Mouse (Mus musculus): ENCODE measurements around the gene Sh3d19. TPM values are rescaled to one million over a fixed set of nuclear protein-coding genes. Genes with fewer than 3 reads are reported as not detected.
A peak's percentile ranks its signal among the peaks of the same experiment; 100 is the strongest.

Gene Sh3d19
- polyA plus RNA-seq, 1 experiment from 2014 or later = 11.3 TPM

DNA sequence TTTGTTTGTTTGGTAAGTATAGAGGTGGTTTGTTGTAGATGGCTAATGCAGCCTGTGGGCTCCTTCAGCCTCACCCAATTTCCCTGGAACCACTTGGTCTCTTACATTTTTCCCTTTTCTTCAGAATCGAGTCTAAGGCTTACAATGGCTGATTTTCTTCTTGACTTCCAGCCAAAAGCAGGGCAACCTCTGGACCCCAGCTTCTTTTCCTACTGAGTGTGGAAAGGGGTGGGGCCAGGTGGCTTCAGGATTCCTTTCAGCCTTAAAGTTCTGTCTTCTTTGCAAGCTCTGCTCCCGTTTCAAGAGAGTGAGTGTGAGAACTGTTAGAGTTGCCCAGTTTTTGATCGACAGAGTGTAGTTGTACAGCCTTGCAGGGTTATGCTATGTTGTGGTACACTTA is 40.9 kb downstream of the Sh3d19 start:
- Histone ChIP-seq H3K36me3 (ENCODE audit: control insufficient read depth, insufficient read depth) (0 out of 2 replicates have a peak, but pooled peaks cover 4% of the 10 kb centered on the region), H3K27ac (ENCODE audit: low read length) (no peak overlapping the region), H3K4me3 (ENCODE audit: low read length) (no peak overlapping the region), H3K9ac (ENCODE audit: low read length) (no peak overlapping the region), H3K27me3 (ENCODE audit: control insufficient read depth, insufficient read depth, low read length) (peaks cover 6% of the 10 kb centered on the region; the same call in 1 of the 2 replicates), H3K9me3 (replicated peaks; ENCODE audit: control insufficient read depth, low read length) (no peaks in the 10 kb centered on the region; the same call in 1 of the 2 replicates), H3K4me2 (ENCODE audit: low read depth, low read length) (no peak overlapping the region), H3K4me1 (ENCODE audit: control insufficient read depth, insufficient read depth, low read length) (0 out of 2 replicates have a peak, but pooled peaks cover 2% of the 10 kb centered on the region)
- WGBS = 54% methylated on average over 3 of the region's 3 CpGs
- no peak for ATAC-seq (replicated peaks; ENCODE audit: extremely low read depth, insufficient read depth, low FRiP score)

DNA sequence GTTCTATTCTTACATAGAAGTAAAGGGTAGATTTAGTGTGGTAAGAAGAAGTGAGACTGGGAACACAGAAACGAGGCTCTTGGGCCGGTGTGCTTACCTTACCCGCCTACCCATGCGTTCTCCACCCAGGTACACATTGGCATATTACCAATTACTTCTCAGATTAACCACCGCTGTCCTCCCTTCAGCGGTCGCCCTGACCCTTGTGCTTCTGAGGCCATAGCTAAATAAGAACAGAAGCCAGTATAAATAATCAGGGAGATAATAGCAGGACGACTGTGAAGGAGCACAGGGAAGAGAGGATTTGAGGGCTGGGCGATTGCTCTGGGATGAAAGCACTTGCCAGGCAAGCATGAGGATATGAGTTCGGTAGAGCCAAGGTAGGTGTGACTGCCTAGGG is 42.9 kb downstream of the Sh3d19 start:
- no peak overlapping the region for H3K4me3 ChIP-seq (ENCODE audit: low read length)
- H3K27me3 ChIP-seq (ENCODE audit: control insufficient read depth, insufficient read depth, low read length) = peaks cover 6% of the 10 kb centered on the region; the same call in 1 of the 2 replicates
- no peaks in the 10 kb centered on the region for H3K36me3 ChIP-seq (ENCODE audit: control insufficient read depth, insufficient read depth)
- WGBS = 67% methylated on average over 10 of the region's 10 CpGs
- H3K9me3 ChIP-seq (replicated peaks; ENCODE audit: control insufficient read depth, low read length) = no peaks in the 10 kb centered on the region
- H3K27ac ChIP-seq (ENCODE audit: low read length) = no peak overlapping the region
- no peak overlapping the region for H3K9ac ChIP-seq (ENCODE audit: low read length)
- no peak overlapping the region for H3K4me2 ChIP-seq (ENCODE audit: low read depth, low read length)
- ATAC-seq (replicated peaks; ENCODE audit: extremely low read depth, insufficient read depth, low FRiP score) = no peak
- H3K4me1 ChIP-seq (ENCODE audit: control insufficient read depth, insufficient read depth, low read length) = peaks cover 7% of the 10 kb centered on the region; the same call in 1 of the 2 replicates

DNA sequence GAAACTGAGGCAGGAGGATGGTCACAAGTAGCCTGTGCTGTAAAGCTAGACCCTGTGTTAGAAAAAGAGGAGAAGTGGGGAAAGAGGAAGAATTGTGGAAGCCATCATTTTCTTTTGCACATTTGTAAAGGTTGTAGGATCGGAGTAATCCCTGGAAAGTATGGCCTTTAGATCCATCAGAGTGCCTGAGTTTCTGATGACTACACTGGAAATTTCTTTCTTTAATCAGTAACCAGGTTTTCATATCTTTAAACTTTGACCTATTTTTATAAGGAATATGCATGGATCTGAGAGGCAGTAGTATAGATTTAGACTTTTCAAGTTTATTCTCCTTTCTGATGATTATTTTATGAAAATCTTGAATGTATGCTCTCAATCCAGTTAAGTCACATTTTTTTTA is 46.1 kb downstream of the Sh3d19 start:
- ATAC-seq (replicated peaks; ENCODE audit: extremely low read depth, insufficient read depth, low FRiP score) = no peak
- no peak overlapping the region for H3K27ac ChIP-seq (ENCODE audit: low read length)
- 92% methylated on average over 1 of the region's 1 CpGs for WGBS

DNA sequence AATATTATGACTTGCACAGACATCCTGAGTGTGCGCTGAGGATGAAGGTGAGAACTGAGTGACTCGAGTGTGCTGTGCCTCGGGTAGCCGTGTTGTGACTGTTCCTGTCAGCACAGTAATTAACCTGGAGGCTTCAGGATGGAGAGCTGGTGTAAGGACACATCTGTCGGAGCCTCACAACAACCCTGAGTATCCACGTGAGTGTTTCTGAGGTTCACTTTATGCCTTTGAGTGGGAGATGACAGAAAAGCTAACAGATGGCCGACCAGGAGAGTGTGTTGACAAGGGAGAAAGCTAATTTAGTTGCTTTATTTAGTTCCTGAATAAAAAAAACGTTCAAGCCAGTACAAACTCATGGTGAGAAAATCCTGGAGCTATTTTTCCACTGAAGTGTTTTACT is 46.6 kb downstream of the Sh3d19 start:
- ATAC-seq (replicated peaks; ENCODE audit: extremely low read depth, insufficient read depth, low FRiP score) = peak; percentile 89
- no peaks in the 10 kb centered on the region for H3K9me3 ChIP-seq (replicated peaks; ENCODE audit: control insufficient read depth, low read length)
- H3K27me3 ChIP-seq (ENCODE audit: control insufficient read depth, insufficient read depth, low read length) = peaks cover 10% of the 10 kb centered on the region
- H3K36me3 ChIP-seq (ENCODE audit: control insufficient read depth, insufficient read depth) = no peaks in the 10 kb centered on the region
- no peak overlapping the region for H3K4me2 ChIP-seq (ENCODE audit: low read depth, low read length)
- H3K27ac ChIP-seq (ENCODE audit: low read length) = no peak overlapping the region
- 24% methylated on average over 8 of the region's 8 CpGs for WGBS
- H3K9ac ChIP-seq (ENCODE audit: low read length) = no peak overlapping the region
- H3K4me3 ChIP-seq (ENCODE audit: low read length) = no peak overlapping the region
- peaks cover 5% of the 10 kb centered on the region; the same call in 1 of the 2 replicates for H3K4me1 ChIP-seq (ENCODE audit: control insufficient read depth, insufficient read depth, low read length)

More for the DNA sequence above, 46.1 kb downstream of the Sh3d19 start:
- H3K4me3 ChIP-seq (ENCODE audit: low read length) = no peak overlapping the region
- no peak overlapping the region for H3K4me2 ChIP-seq (ENCODE audit: low read depth, low read length)
- H3K27me3 ChIP-seq (ENCODE audit: control insufficient read depth, insufficient read depth, low read length) = peaks cover 10% of the 10 kb centered on the region
- no peak overlapping the region for H3K9ac ChIP-seq (ENCODE audit: low read length)
- H3K9me3 ChIP-seq (replicated peaks; ENCODE audit: control insufficient read depth, low read length) = no peaks in the 10 kb centered on the region
- H3K4me1 ChIP-seq (ENCODE audit: control insufficient read depth, insufficient read depth, low read length) = peaks cover 5% of the 10 kb centered on the region; the same call in 1 of the 2 replicates
- H3K36me3 ChIP-seq (ENCODE audit: control insufficient read depth, insufficient read depth) = no peaks in the 10 kb centered on the region

DNA sequence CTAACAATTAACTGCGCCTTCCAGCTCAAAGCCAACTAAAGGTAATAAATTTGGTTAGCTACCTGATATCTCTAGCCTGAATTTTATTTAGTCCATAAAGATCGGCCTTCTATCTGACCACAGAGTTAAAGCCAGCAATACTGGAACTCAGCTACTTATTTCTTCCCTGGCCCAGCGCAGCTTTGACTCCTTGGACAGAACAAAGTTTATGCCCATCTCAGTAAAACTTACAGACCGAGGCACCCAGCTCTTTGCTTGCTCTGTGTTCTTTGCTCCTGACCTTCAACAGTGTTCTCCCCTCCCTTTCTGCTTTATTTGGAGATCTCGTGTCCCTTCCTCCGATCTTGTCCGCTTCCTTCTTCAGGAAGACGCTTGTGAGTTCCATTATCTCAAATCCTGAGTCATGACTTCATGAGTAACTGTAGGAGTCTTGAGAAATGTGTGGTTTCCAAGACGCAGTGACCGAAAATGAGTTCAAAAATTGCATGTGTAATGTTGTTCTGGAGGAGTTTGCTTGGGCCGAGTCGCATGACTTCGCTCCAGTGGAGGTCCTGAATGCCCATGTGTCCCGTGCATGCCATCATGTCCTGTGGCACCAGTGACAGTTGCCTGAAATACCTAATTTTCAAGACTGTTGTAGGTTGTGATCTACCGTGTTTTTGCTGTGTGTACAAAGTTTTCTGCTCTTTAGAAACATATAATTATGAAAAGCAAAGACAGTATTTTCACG is 50.2 kb downstream of the Sh3d19 start:
- H3K4me1 ChIP-seq (ENCODE audit: control insufficient read depth, insufficient read depth, low read length) = peaks cover 5% of the 10 kb centered on the region; the same call in 1 of the 2 replicates
- H3K27ac ChIP-seq (ENCODE audit: low read length) = no peak overlapping the region
- H3K4me3 ChIP-seq (ENCODE audit: low read length) = no peak overlapping the region
- H3K4me2 ChIP-seq (ENCODE audit: low read depth, low read length) = no peak overlapping the region
- no peaks in the 10 kb centered on the region for H3K36me3 ChIP-seq (ENCODE audit: control insufficient read depth, insufficient read depth)
- peaks cover 7% of the 10 kb centered on the region for H3K27me3 ChIP-seq (ENCODE audit: control insufficient read depth, insufficient read depth, low read length)
- no peak overlapping the region for H3K9ac ChIP-seq (ENCODE audit: low read length)
- no peaks in the 10 kb centered on the region; the same call in 1 of the 2 replicates for H3K9me3 ChIP-seq (replicated peaks; ENCODE audit: control insufficient read depth, low read length)
- ATAC-seq (replicated peaks; ENCODE audit: extremely low read depth, insufficient read depth, low FRiP score) = no peak
- 78% methylated on average over 16 of the region's 16 CpGs for WGBS

DNA sequence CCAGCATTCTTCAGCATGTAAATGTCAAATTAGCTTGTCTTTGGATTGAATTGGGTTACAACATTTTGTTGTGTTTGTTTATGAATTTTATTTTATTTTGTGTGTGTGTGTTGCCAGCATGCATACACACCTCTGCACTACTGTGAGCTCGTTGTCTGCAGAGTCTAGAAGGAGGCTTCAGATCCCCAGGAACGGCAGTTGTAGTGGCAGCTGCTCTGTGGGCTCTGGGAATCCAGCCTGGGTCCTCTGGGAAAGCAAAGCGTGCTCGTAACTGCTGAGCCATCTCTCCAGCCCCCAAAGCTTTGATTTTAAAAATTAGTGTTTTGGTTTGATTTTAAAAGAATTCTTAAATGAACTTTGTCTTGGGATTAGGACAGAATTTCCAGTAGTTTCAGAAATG is 50.7 kb downstream of the Sh3d19 start:
- Histone ChIP-seq H3K4me3 (ENCODE audit: low read length) (no peak overlapping the region), H3K36me3 (ENCODE audit: control insufficient read depth, insufficient read depth) (no peaks in the 10 kb centered on the region), H3K27me3 (ENCODE audit: control insufficient read depth, insufficient read depth, low read length) (peaks cover 5% of the 10 kb centered on the region), H3K9ac (ENCODE audit: low read length) (no peak overlapping the region), H3K4me2 (ENCODE audit: low read depth, low read length) (no peak overlapping the region), H3K9me3 (replicated peaks; ENCODE audit: control insufficient read depth, low read length) (no peaks in the 10 kb centered on the region; the same call in 1 of the 2 replicates), H3K4me1 (ENCODE audit: control insufficient read depth, insufficient read depth, low read length) (peaks cover 5% of the 10 kb centered on the region; the same call in 1 of the 2 replicates), H3K27ac (ENCODE audit: low read length) (no peak overlapping the region)
- WGBS = 86% methylated on average over 4 of the region's 4 CpGs
- no peak for ATAC-seq (replicated peaks; ENCODE audit: extremely low read depth, insufficient read depth, low FRiP score)

DNA sequence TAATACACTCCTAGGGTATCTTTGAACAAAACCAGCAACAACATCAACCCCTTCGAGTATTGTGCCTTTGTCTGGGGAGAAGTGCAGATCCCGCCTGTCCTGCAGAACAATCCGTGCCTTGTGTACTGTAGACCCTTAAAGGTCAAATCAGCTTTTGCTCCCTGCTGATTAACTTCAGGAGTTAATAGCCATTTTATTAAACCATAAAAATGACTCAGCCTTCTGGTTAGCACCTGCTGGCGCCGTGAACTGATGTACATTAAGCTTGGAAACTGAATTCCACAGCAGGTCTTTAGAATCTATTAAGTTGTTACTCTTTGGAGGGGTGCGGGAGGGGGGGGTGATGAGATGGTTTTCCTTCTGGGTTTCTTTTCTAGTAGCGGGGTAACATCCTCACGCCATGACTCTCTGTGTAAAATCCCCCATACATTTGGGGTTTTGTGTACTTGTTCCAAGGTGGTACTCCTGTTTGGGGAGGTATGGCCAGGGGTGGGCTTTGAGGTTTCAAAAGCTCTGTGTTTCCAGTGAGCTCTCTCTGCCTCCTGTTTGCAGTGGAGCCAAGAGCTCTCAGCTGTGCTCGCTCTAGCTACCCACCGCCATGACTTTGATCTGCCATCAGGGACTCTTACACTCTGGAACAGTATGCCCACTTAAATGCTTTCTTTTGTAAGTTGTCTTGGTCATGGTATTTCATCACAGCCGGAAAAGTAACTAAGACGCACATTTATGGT is 53.3 kb downstream of the Sh3d19 start:
- peaks cover 5% of the 10 kb centered on the region for H3K27me3 ChIP-seq (ENCODE audit: control insufficient read depth, insufficient read depth, low read length)
- no peak for ATAC-seq (replicated peaks; ENCODE audit: extremely low read depth, insufficient read depth, low FRiP score)
- H3K9me3 ChIP-seq (replicated peaks; ENCODE audit: control insufficient read depth, low read length) = no peaks in the 10 kb centered on the region; the same call in 1 of the 2 replicates
- H3K9ac ChIP-seq (ENCODE audit: low read length) = no peak overlapping the region
- H3K4me3 ChIP-seq (ENCODE audit: low read length) = no peak overlapping the region
- H3K4me2 ChIP-seq (ENCODE audit: low read depth, low read length) = no peak overlapping the region
- 93% methylated on average over 12 of the region's 12 CpGs for WGBS
- no peaks in the 10 kb centered on the region for H3K36me3 ChIP-seq (ENCODE audit: control insufficient read depth, insufficient read depth)
- peaks cover 5% of the 10 kb centered on the region; the same call in 1 of the 2 replicates for H3K4me1 ChIP-seq (ENCODE audit: control insufficient read depth, insufficient read depth, low read length)
- no peak overlapping the region for H3K27ac ChIP-seq (ENCODE audit: low read length)

DNA sequence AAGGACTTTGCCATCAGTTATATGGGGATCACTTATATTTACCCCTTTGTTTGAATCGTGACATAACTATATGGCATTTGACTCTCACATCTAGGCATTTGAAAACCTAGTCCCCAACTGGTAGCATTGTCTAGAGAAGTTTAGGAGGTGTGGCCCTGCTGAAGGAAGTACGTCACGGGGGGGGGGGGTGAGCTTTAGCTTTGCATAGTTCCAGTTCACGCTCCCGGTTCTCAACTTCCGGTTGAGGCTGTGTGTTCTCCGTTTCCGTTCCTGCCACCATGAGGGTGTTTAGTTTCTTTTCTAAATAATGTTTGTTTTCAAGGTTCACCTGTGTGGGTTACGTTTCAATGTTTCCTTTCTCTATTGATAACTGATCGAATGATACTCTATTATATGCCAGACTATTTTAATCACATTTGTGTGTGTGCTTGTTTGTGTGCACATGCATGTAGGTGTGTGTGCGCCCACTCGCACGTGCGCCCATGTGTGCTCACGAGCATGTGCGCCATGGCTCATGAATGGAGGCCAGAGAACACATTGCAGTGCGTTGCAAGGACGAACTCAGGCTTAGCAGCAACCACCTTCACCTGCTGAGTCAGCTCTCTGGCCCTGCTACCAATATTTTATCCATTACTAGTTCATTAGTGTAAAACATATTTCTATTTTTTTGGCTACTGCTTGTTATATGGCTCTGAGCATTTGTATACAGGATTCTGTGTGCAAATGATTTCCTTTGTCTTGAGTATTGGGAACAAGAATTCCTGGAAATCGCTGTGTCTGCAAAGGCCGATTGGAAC is 54.6 kb downstream of the Sh3d19 start:
- no peak overlapping the region for H3K4me3 ChIP-seq (ENCODE audit: low read length)
- peaks cover 2% of the 10 kb centered on the region; the same call in 1 of the 2 replicates for H3K27me3 ChIP-seq (ENCODE audit: control insufficient read depth, insufficient read depth, low read length)
- 92% methylated on average over 20 of the region's 20 CpGs for WGBS
- H3K27ac ChIP-seq (ENCODE audit: low read length) = no peak overlapping the region
- no peaks in the 10 kb centered on the region; the same call in 1 of the 2 replicates for H3K9me3 ChIP-seq (replicated peaks; ENCODE audit: control insufficient read depth, low read length)
- H3K9ac ChIP-seq (ENCODE audit: low read length) = no peak overlapping the region
- no peak for ATAC-seq (replicated peaks; ENCODE audit: extremely low read depth, insufficient read depth, low FRiP score)
- H3K36me3 ChIP-seq (ENCODE audit: control insufficient read depth, insufficient read depth) = no peaks in the 10 kb centered on the region
- H3K4me1 ChIP-seq (ENCODE audit: control insufficient read depth, insufficient read depth, low read length) = peaks cover 7% of the 10 kb centered on the region; the same call in 1 of the 2 replicates
- H3K4me2 ChIP-seq (ENCODE audit: low read depth, low read length) = no peak overlapping the region

Data from heart, embryonic 16.5 days (tissue).